Mouse (Mus musculus): ENCODE data around the gene Psme2b. TPM values are rescaled to one million over a fixed set of nuclear protein-coding genes. Genes with fewer than 3 reads are reported as not detected.
"Not testable (repeated sequence)": the region's sequence is repeated elsewhere in the genome, so short reads cannot be mapped to it uniquely, and the experiment has no call there.

Psme2b gene
- polyA plus RNA-seq, 1 experiment from 2014 or later = 3.2 TPM

GRCm38 (mm10) chr11:48918380-48918779 is 27.6 kb downstream of the Psme2b start:
- H3K4me1 ChIP-seq (ENCODE audit: control insufficient read depth, insufficient read depth, low read length) = no peaks in the 10 kb centered on the region
- 66% methylated on average over 3 of the region's 3 CpGs for WGBS
- ATAC-seq (ENCODE audit: insufficient read depth, low FRiP score) = no peak

GRCm38 (mm10) chr11:48913611-48914010 is 32.4 kb downstream of the Psme2b start:
- H3K9ac ChIP-seq (ENCODE audit: low read length) = no peak overlapping the region
- no peak overlapping the region for H3K4me2 ChIP-seq (ENCODE audit: low read depth, low read length)
- whole genome bisulfite sequencing = 90% methylated on average over 1 of the region's 1 CpGs
- no peaks in the 10 kb centered on the region for H3K9me3 ChIP-seq (replicated peaks; ENCODE audit: control insufficient read depth, low read length)
- ATAC-seq (ENCODE audit: insufficient read depth, low FRiP score) = no peak
- H3K4me3 ChIP-seq (replicated peaks; ENCODE audit: low read length) = no peak overlapping the region
- no peaks in the 10 kb centered on the region for H3K36me3 ChIP-seq (ENCODE audit: control insufficient read depth, insufficient read depth, low read length)
- H3K4me1 ChIP-seq (ENCODE audit: control insufficient read depth, insufficient read depth, low read length) = no peaks in the 10 kb centered on the region
- no peaks in the 10 kb centered on the region for H3K27me3 ChIP-seq (ENCODE audit: control insufficient read depth, insufficient read depth, low read length)
- no peak overlapping the region for H3K27ac ChIP-seq (ENCODE audit: low read length)

More at GRCm38 (mm10) chr11:48918380-48918779, 27.6 kb downstream of the Psme2b start:
- Histone ChIP-seq H3K27ac (ENCODE audit: low read length) (no peak overlapping the region), H3K9ac (ENCODE audit: low read length) (no peak overlapping the region), H3K4me3 (replicated peaks; ENCODE audit: low read length) (no peak overlapping the region), H3K9me3 (replicated peaks; ENCODE audit: control insufficient read depth, low read length) (no peaks in the 10 kb centered on the region), H3K27me3 (ENCODE audit: control insufficient read depth, insufficient read depth, low read length) (no peaks in the 10 kb centered on the region), H3K4me2 (ENCODE audit: low read depth, low read length) (no peak overlapping the region), H3K36me3 (ENCODE audit: control insufficient read depth, insufficient read depth, low read length) (no peaks in the 10 kb centered on the region)

- H3K9ac ChIP-seq (ENCODE audit: low read length) = no peak overlapping the region
- H3K27me3 ChIP-seq (ENCODE audit: control insufficient read depth, insufficient read depth, low read length) = no peaks in the 10 kb centered on the region
- ATAC-seq (ENCODE audit: insufficient read depth, low FRiP score) = no peak
- H3K4me1 ChIP-seq (ENCODE audit: control insufficient read depth, insufficient read depth, low read length) = no peaks in the 10 kb centered on the region
- no peaks in the 10 kb centered on the region for H3K9me3 ChIP-seq (replicated peaks; ENCODE audit: control insufficient read depth, low read length)
- no peaks in the 10 kb centered on the region for H3K36me3 ChIP-seq (ENCODE audit: control insufficient read depth, insufficient read depth, low read length)
- no peak overlapping the region for H3K27ac ChIP-seq (ENCODE audit: low read length)
- no peak overlapping the region for H3K4me2 ChIP-seq (ENCODE audit: low read depth, low read length)
- H3K4me3 ChIP-seq (replicated peaks; ENCODE audit: low read length) = no peak overlapping the region
- 32% methylated on average over 1 of the region's 1 CpGs for WGBS
Observed at GRCm38 (mm10) chr11:48908459-48908858, 37.5 kb downstream of the Psme2b start.

- Histone ChIP-seq H3K4me2 (ENCODE audit: low read depth, low read length) (no peak within 1 kb of the TSS), H3K27ac (ENCODE audit: low read length) (no peak within 1 kb of the TSS), H3K9ac (ENCODE audit: low read length) (no peak within 1 kb of the TSS), H3K27me3 (ENCODE audit: control insufficient read depth, insufficient read depth, low read length) (no peaks in the 10 kb centered on the region), H3K9me3 (replicated peaks; ENCODE audit: control insufficient read depth, low read length) (no peaks in the 10 kb centered on the region), H3K36me3 (ENCODE audit: control insufficient read depth, insufficient read depth, low read length) (no peaks in the 10 kb centered on the region), H3K4me3 (replicated peaks; ENCODE audit: low read length) (no peak within 1 kb of the TSS), H3K4me1 (ENCODE audit: control insufficient read depth, insufficient read depth, low read length) (no peaks in the 10 kb centered on the region)
- no peak for ATAC-seq (ENCODE audit: insufficient read depth, low FRiP score)
- whole genome bisulfite sequencing = 39% methylated on average over 2 of the region's 2 CpGs
Observed at GRCm38 (mm10) chr11:48902021-48902420, 44.0 kb downstream of the Psme2b start, which contains the start of gene Gm5431. TSS of gene Gm5431 (minus strand) at chr11:48902214.

GRCm38 (mm10) chr11:48901567-48901930 is 44.4 kb downstream of the Psme2b start:
- H3K36me3 ChIP-seq (ENCODE audit: control insufficient read depth, insufficient read depth, low read length); H3K27ac ChIP-seq (ENCODE audit: low read length); H3K4me3 ChIP-seq (replicated peaks; ENCODE audit: low read length); H3K4me1 ChIP-seq (ENCODE audit: control insufficient read depth, insufficient read depth, low read length); H3K9ac ChIP-seq (ENCODE audit: low read length); H3K27me3 ChIP-seq (ENCODE audit: control insufficient read depth, insufficient read depth, low read length); ATAC-seq (ENCODE audit: insufficient read depth, low FRiP score); H3K9me3 ChIP-seq (replicated peaks; ENCODE audit: control insufficient read depth, low read length); H3K4me2 ChIP-seq (ENCODE audit: low read depth, low read length): not testable (repeated sequence)
- WGBS = 90% methylated on average over 1 of the region's 1 CpGs

GRCm38 (mm10) chr11:48900654-48901566 is 45.1 kb downstream of the Psme2b start:
- not testable (repeated sequence) for H3K4me3 ChIP-seq (replicated peaks; ENCODE audit: low read length); H3K9ac ChIP-seq (ENCODE audit: low read length); H3K27ac ChIP-seq (ENCODE audit: low read length); H3K36me3 ChIP-seq (ENCODE audit: control insufficient read depth, insufficient read depth, low read length); ATAC-seq (ENCODE audit: insufficient read depth, low FRiP score); H3K9me3 ChIP-seq (replicated peaks; ENCODE audit: control insufficient read depth, low read length); H3K4me2 ChIP-seq (ENCODE audit: low read depth, low read length); H3K4me1 ChIP-seq (ENCODE audit: control insufficient read depth, insufficient read depth, low read length); H3K27me3 ChIP-seq (ENCODE audit: control insufficient read depth, insufficient read depth, low read length)
- whole genome bisulfite sequencing = 73% methylated on average over 6 of the region's 6 CpGs

GRCm38 (mm10) chr11:48898812-48899431 is 47.1 kb downstream of the Psme2b start:
- ATAC-seq (ENCODE audit: insufficient read depth, low FRiP score) = no peak
- Histone ChIP-seq H3K9me3 (replicated peaks; ENCODE audit: control insufficient read depth, low read length) (no peaks in the 10 kb centered on the region), H3K4me3 (replicated peaks; ENCODE audit: low read length) (no peak overlapping the region), H3K9ac (ENCODE audit: low read length) (no peak overlapping the region), H3K36me3 (ENCODE audit: control insufficient read depth, insufficient read depth, low read length) (no peaks in the 10 kb centered on the region), H3K4me2 (ENCODE audit: low read depth, low read length) (no peak overlapping the region), H3K27me3 (ENCODE audit: control insufficient read depth, insufficient read depth, low read length) (no peaks in the 10 kb centered on the region), H3K4me1 (ENCODE audit: control insufficient read depth, insufficient read depth, low read length) (no peaks in the 10 kb centered on the region), H3K27ac (ENCODE audit: low read length) (no peak overlapping the region)
- 66% methylated on average over 2 of the region's 2 CpGs for WGBS

Other genes with a start within 250 kb of the Psme2b start
- gene Rack1, start 145.9 kb downstream of the Psme2b start, polyA plus RNA-seq (2015; fragmentation: Nextera tagmentation; extraction: Ambion mirVana) = 634 and 687 TPM in 2 replicates
- 4.6 and 5.7 TPM in 2 replicates for gene Trim41, start 128.8 kb downstream of the Psme2b start, polyA plus RNA-seq (2015; fragmentation: Nextera tagmentation; extraction: Ambion mirVana)
- gene Trim7, start 120.0 kb downstream of the Psme2b start, polyA plus RNA-seq (2015; fragmentation: Nextera tagmentation; extraction: Ambion mirVana) = 1.7 and 2.6 TPM in 2 replicates
- 0.98 and 1.5 TPM in 2 replicates for gene Gm12184, start 119.5 kb downstream of the Psme2b start, polyA plus RNA-seq (2015; fragmentation: Nextera tagmentation; extraction: Ambion mirVana)
- 13.1 and 13.3 TPM in 2 replicates for gene Irgm1, start 74.5 kb downstream of the Psme2b start, polyA plus RNA-seq (2015; fragmentation: Nextera tagmentation; extraction: Ambion mirVana)
- 0.32 and 0.36 TPM in 2 replicates for gene Gm5431, start 44.0 kb downstream of the Psme2b start, polyA plus RNA-seq (2015; fragmentation: Nextera tagmentation; extraction: Ambion mirVana)
- gene Olfr56, start 32.7 kb upstream of the Psme2b start, polyA plus RNA-seq (2015; fragmentation: Nextera tagmentation; extraction: Ambion mirVana) = not detected in 2 replicates
- gene 9930111J21Rik1, start 33.2 kb upstream of the Psme2b start, polyA plus RNA-seq (2015; fragmentation: Nextera tagmentation; extraction: Ambion mirVana) = 1.1 and 1.4 TPM in 2 replicates
- gene Gm12185, start 46.0 kb upstream of the Psme2b start, polyA plus RNA-seq (2015; fragmentation: Nextera tagmentation; extraction: Ambion mirVana) = not detected in 2 replicates
- 2.3 TPM in 2 replicates for gene Tgtp1, start 48.0 kb upstream of the Psme2b start, polyA plus RNA-seq (2015; fragmentation: Nextera tagmentation; extraction: Ambion mirVana)
- 1.1 and 1.3 TPM in 2 replicates for gene 9930111J21Rik2, start 105.1 kb upstream of the Psme2b start, polyA plus RNA-seq (2015; fragmentation: Nextera tagmentation; extraction: Ambion mirVana)
- 0.41 TPM in 1 of 2 replicates, not detected in the other for gene Tgtp2, start 118.0 kb upstream of the Psme2b start, polyA plus RNA-seq (2015; fragmentation: Nextera tagmentation; extraction: Ambion mirVana)
- 1.8 and 2.7 TPM in 2 replicates for gene Ifi47, start 130.4 kb upstream of the Psme2b start, polyA plus RNA-seq (2015; fragmentation: Nextera tagmentation; extraction: Ambion mirVana)
- not detected in 2 replicates for gene Olfr1396, start 168.7 kb upstream of the Psme2b start, polyA plus RNA-seq (2015; fragmentation: Nextera tagmentation; extraction: Ambion mirVana)
- gene Olfr1395, start 196.1 kb upstream of the Psme2b start, polyA plus RNA-seq (2015; fragmentation: Nextera tagmentation; extraction: Ambion mirVana) = not detected in 2 replicates
- gene Olfr1394, start 208.2 kb upstream of the Psme2b start, polyA plus RNA-seq (2015; fragmentation: Nextera tagmentation; extraction: Ambion mirVana) = not detected in 2 replicates
- gene Btnl9, start 241.0 kb upstream of the Psme2b start, polyA plus RNA-seq (2015; fragmentation: Nextera tagmentation; extraction: Ambion mirVana) = 1.2 and 2.1 TPM in 2 replicates

All from stomach, embryonic 16.5 days (tissue).